ENCODE assay signal across 7 mouse cellular contexts in genomic region chr13:119631482-119632155, GRCm38 (mm10). TPM values are rescaled to one million over a fixed set of nuclear protein-coding genes. Genes with fewer than 3 reads are reported as not detected.
DNase-seq lines count a peak whose midpoint lies in the region; ATAC-seq and TF ChIP-seq lines count a peak whose summit lies in the region.

No protein-coding gene starts in this region.

- H3K4me1 ChIP-seq in embryonic facial prominence, embryonic 14.5 days (ENCODE audit: control insufficient read depth, insufficient read depth, low read length), result no peaks in the 10 kb centered on the region
- H3K4me1 ChIP-seq in heart, adult 2 months (ENCODE audit: control insufficient read depth, insufficient read depth, low read length), result no peaks in the 10 kb centered on the region
- no peaks in the 10 kb centered on the region for H3K4me1 ChIP-seq in limb, embryonic 10.5 days
- H3K4me1 ChIP-seq in midbrain, embryonic 12.5 days, result no peaks in the 10 kb centered on the region

- no peak for TF ChIP-seq EP300 in heart, adult 2 months (IDR thresholded peaks at IDR 0.05; ENCODE audit: insufficient read depth, low read depth, low read length)

- TF ChIP-seq POLR2A in heart, adult 2 months (IDR thresholded peaks at IDR 0.05; ENCODE audit: insufficient read depth, low read depth, low read length), result peak; percentile 24; the same call in 1 of the 2 replicates

- DNase-seq in brain, adult 2 months (ENCODE audit: low read depth, low spot score), result peak; percentile 98
- DNase-seq in embryonic facial prominence, embryonic 14.5 days (ENCODE audit: low spot score), result peak; percentile 96
- peak; percentile 81 to 82 for DNase-seq in heart, adult 2 months
- DNase-seq in kidney, adult 18-20 months, result peak; percentile 81
- DNase-seq in limb, embryonic 10.5 days (ENCODE audit: low spot score), result peak; percentile 94
- peak; percentile 84 for DNase-seq in skeletal muscle tissue, adult 2 months (ENCODE audit: low read depth, low spot score)

- no peaks in the 10 kb centered on the region for H3K27me3 ChIP-seq in embryonic facial prominence, embryonic 14.5 days (replicated peaks; ENCODE audit: control insufficient read depth, insufficient read depth, low read length)
- H3K27me3 ChIP-seq in heart, adult 2 months (ENCODE audit: control insufficient read depth, insufficient read depth, low read length), result no peaks in the 10 kb centered on the region
- H3K27me3 ChIP-seq in limb, embryonic 10.5 days (ENCODE audit: low read depth, poor library complexity, severe bottlenecking), result no peaks in the 10 kb centered on the region
- H3K27me3 ChIP-seq in midbrain, embryonic 12.5 days, result peaks cover 9% of the 10 kb centered on the region; the same call in 1 of the 2 replicates

- H3K4me2 ChIP-seq in embryonic facial prominence, embryonic 14.5 days (ENCODE audit: low read depth, low read length), result peak overlapping the region; percentile 62
- H3K4me2 ChIP-seq in midbrain, embryonic 12.5 days (replicated peaks), result peak overlapping the region; percentile 57

- H3K9me3 ChIP-seq in embryonic facial prominence, embryonic 14.5 days (ENCODE audit: control insufficient read depth, low read length), result no peaks in the 10 kb centered on the region
- H3K9me3 ChIP-seq in limb, embryonic 10.5 days (replicated peaks), result no peaks in the 10 kb centered on the region
- H3K9me3 ChIP-seq in midbrain, embryonic 12.5 days, result no peaks in the 10 kb centered on the region

- no peak overlapping the region; the same call in 1 of the 2 replicates for H3K27ac ChIP-seq in embryonic facial prominence, embryonic 14.5 days (replicated peaks; ENCODE audit: low read depth, low read length)
- H3K27ac ChIP-seq in heart, adult 2 months, result peak overlapping the region; percentile 57
- H3K27ac ChIP-seq in limb, embryonic 10.5 days, result peak overlapping the region; percentile 85
- no peak overlapping the region for H3K27ac ChIP-seq in midbrain, embryonic 12.5 days (replicated peaks)

- no peaks in the 10 kb centered on the region for H3K79me2 ChIP-seq in heart, adult 2 months (replicated peaks; ENCODE audit: control insufficient read depth, insufficient read depth, low read length)

- under 1% methylated on average over 18 of the region's 33 CpGs for WGBS in embryonic facial prominence, embryonic 14.5 days
- WGBS in heart, adult 2 months, result 10% methylated on average over 33 of the region's 33 CpGs
- WGBS in limb, embryonic 10.5 days, result 13% methylated on average over 33 of the region's 33 CpGs
- 13% methylated on average over 33 of the region's 33 CpGs for WGBS in midbrain, embryonic 12.5 days

- no peaks in the 10 kb centered on the region for H3K36me3 ChIP-seq in embryonic facial prominence, embryonic 14.5 days (ENCODE audit: control insufficient read depth, insufficient read depth, low read length)
- no peaks in the 10 kb centered on the region for H3K36me3 ChIP-seq in heart, adult 2 months (ENCODE audit: control insufficient read depth, insufficient read depth, low read length)
- no peaks in the 10 kb centered on the region for H3K36me3 ChIP-seq in limb, embryonic 10.5 days
- H3K36me3 ChIP-seq in midbrain, embryonic 12.5 days, result no peaks in the 10 kb centered on the region

- peak overlapping the region; percentile 54 for H3K4me3 ChIP-seq in embryonic facial prominence, embryonic 14.5 days (ENCODE audit: low read depth, low read length)
- peak overlapping the region; percentile 57 for H3K4me3 ChIP-seq in heart, adult 2 months
- H3K4me3 ChIP-seq in limb, embryonic 10.5 days, result peak overlapping the region; percentile 67
- H3K4me3 ChIP-seq in midbrain, embryonic 12.5 days, result peak overlapping the region; percentile 54

- TF ChIP-seq CTCF in heart, adult 2 months (IDR thresholded peaks at IDR 0.05), result no peak

- peak; percentile 96 for ATAC-seq in embryonic facial prominence, embryonic 14.5 days (ENCODE audit: low read depth)
- ATAC-seq in midbrain, embryonic 12.5 days (ENCODE audit: low FRiP score, low read depth), result peak; percentile 94

- H3K9ac ChIP-seq in embryonic facial prominence, embryonic 14.5 days (ENCODE audit: low read depth, low read length), result peak overlapping the region; percentile 61
- peak overlapping the region; percentile 54 for H3K9ac ChIP-seq in heart, adult 2 months (ENCODE audit: low read depth, low read length)
- H3K9ac ChIP-seq in midbrain, embryonic 12.5 days (replicated peaks), result peak overlapping the region; percentile 58

- intact Hi-C loops in heart, adult 2 months (cut with DNase I), result no loop called here

RNA-seq across cellular contexts. Expression of gene Ccl28, which starts 8.0 kb away (rescaled TPM):
- polyA plus RNA-seq in embryonic facial prominence, embryonic 14.5 days (2014; fragmentation: Nextera tagmentation; extraction: Ambion mirVana), result 0.07 TPM in 1 of 2 replicates, not detected in the other
- total RNA-seq in heart, adult 2 months (2021), result not detected
- 0.06 TPM in 1 of 2 replicates, not detected in the other for polyA plus RNA-seq in heart, adult 2 months (2012; rRNA removed)
- polyA plus RNA-seq in limb, embryonic 10.5 days (2016; fragmentation: Nextera tagmentation; extraction: Ambion mirVana), result 0.05 and 0.10 TPM in 2 replicates
- 0.04 and 0.31 TPM in 2 replicates for polyA plus RNA-seq in midbrain, embryonic 12.5 days (2016; fragmentation: Nextera tagmentation; extraction: Ambion mirVana)

RNA-seq across cellular contexts. Expression of gene Hmgcs1, which starts 58.6 kb away (rescaled TPM):
- 123 and 141 TPM in 2 replicates for polyA plus RNA-seq in embryonic facial prominence, embryonic 14.5 days (2014; fragmentation: Nextera tagmentation; extraction: Ambion mirVana)
- total RNA-seq in heart, adult 2 months (2021), result 10 to 100 TPM; 34.9 to 35.4 TPM
- 16.7 and 29.0 TPM in 2 replicates for polyA plus RNA-seq in heart, adult 2 months (2012; rRNA removed)
- 195 and 225 TPM in 2 replicates for polyA plus RNA-seq in limb, embryonic 10.5 days (2016; fragmentation: Nextera tagmentation; extraction: Ambion mirVana)
- 494 and 501 TPM in 2 replicates for polyA plus RNA-seq in midbrain, embryonic 12.5 days (2016; fragmentation: Nextera tagmentation; extraction: Ambion mirVana)

Comparison
In these comparisons a context has a peak if more than half of its experiments do, and no peak if none do; other contexts are left out.
1. H3K27ac ChIP-seq: peak in heart, adult 2 months (single experiment) and limb, embryonic 10.5 days (single experiment); none in embryonic facial prominence, embryonic 14.5 days (single experiment) and midbrain, embryonic 12.5 days (single experiment).
2. Peak in every context shown above with its lines, with median percentiles within 50 percentile points of each other: DNase-seq, H3K4me3 ChIP-seq and H3K9ac ChIP-seq.